ENCODE assay signal across 8 mouse cellular contexts in genomic region chr9:62364216-62364615, GRCm38 (mm10). TPM values are rescaled to one million over a fixed set of nuclear protein-coding genes. Genes with fewer than 3 reads are reported as not detected.
DNase-seq lines count a peak whose midpoint lies in the region; ATAC-seq and TF ChIP-seq lines count a peak whose summit lies in the region.

No protein-coding gene starts in this region.

- peak overlapping the region; percentile 63 for H3K4me2 ChIP-seq in heart, embryonic 15.5 days
- peak overlapping the region; percentile 50 for H3K4me2 ChIP-seq in embryonic facial prominence, embryonic 11.5 days (ENCODE audit: low read depth, low read length)
- peak overlapping the region; percentile 69 for H3K4me2 ChIP-seq in hindbrain, embryonic 14.5 days (replicated peaks)
- H3K4me2 ChIP-seq in midbrain, embryonic 13.5 days (replicated peaks): peak overlapping the region; percentile 66

- no peaks in the 10 kb centered on the region for H3K36me3 ChIP-seq in heart, embryonic 15.5 days
- no peaks in the 10 kb centered on the region for H3K36me3 ChIP-seq in embryonic facial prominence, embryonic 11.5 days (replicated peaks; ENCODE audit: control insufficient read depth, insufficient read depth, low read depth, low read length)
- H3K36me3 ChIP-seq in hindbrain, embryonic 14.5 days (replicated peaks; ENCODE audit: control insufficient read depth, insufficient read depth): no peaks in the 10 kb centered on the region
- peaks cover 7% of the 10 kb centered on the region; the same call in 1 of the 2 replicates for H3K36me3 ChIP-seq in midbrain, embryonic 13.5 days
- H3K36me3 ChIP-seq in thymus, adult 2 months (ENCODE audit: control insufficient read depth, insufficient read depth, low read length): no peaks in the 10 kb centered on the region

- ATAC-seq in heart, embryonic 15.5 days (replicated peaks; ENCODE audit: insufficient number of reproducible peaks, insufficient read depth, low FRiP score, low read depth): no peak
- no peak for ATAC-seq in embryonic facial prominence, embryonic 11.5 days (replicated peaks; ENCODE audit: insufficient number of reproducible peaks, low FRiP score, low TSS enrichment, low read depth)
- ATAC-seq in hindbrain, embryonic 14.5 days (ENCODE audit: low FRiP score): no peak
- ATAC-seq in midbrain, embryonic 13.5 days: no peak

- H3K4me1 ChIP-seq in heart, embryonic 15.5 days (replicated peaks): peaks cover 100% of the 10 kb centered on the region
- peaks cover 16% of the 10 kb centered on the region for H3K4me1 ChIP-seq in embryonic facial prominence, embryonic 11.5 days (ENCODE audit: control insufficient read depth, insufficient read depth, low read length)
- H3K4me1 ChIP-seq in hindbrain, embryonic 14.5 days (replicated peaks; ENCODE audit: control insufficient read depth, insufficient read depth, low read length): peaks cover 55% of the 10 kb centered on the region
- peaks cover 82% of the 10 kb centered on the region for H3K4me1 ChIP-seq in midbrain, embryonic 13.5 days (replicated peaks)
- peaks cover 52% of the 10 kb centered on the region for H3K4me1 ChIP-seq in thymus, adult 2 months (replicated peaks; ENCODE audit: control insufficient read depth, insufficient read depth, low read length)
- peaks cover 70% of the 10 kb centered on the region for H3K4me1 ChIP-seq in cerebellum, adult 2 months (ENCODE audit: control insufficient read depth, insufficient read depth, low read length)

- H3K4me3 ChIP-seq in heart, embryonic 15.5 days: peak overlapping the region; percentile 26; the same call in 1 of the 2 replicates
- H3K4me3 ChIP-seq in embryonic facial prominence, embryonic 11.5 days (ENCODE audit: low read depth, low read length): no peak overlapping the region
- peak overlapping the region; percentile 30 for H3K4me3 ChIP-seq in hindbrain, embryonic 14.5 days (replicated peaks; ENCODE audit: low read length)
- peak overlapping the region; percentile 37; the same call in 1 of the 2 replicates for H3K4me3 ChIP-seq in midbrain, embryonic 13.5 days (replicated peaks)
- no peak overlapping the region for H3K4me3 ChIP-seq in thymus, adult 2 months (ENCODE audit: control insufficient read depth, insufficient read depth, low read length)
- H3K4me3 ChIP-seq in cerebellum, adult 2 months (replicated peaks; ENCODE audit: insufficient read depth, low read depth, low read length): no peak overlapping the region

- H3K27me3 ChIP-seq in heart, embryonic 15.5 days: no peaks in the 10 kb centered on the region
- H3K27me3 ChIP-seq in embryonic facial prominence, embryonic 11.5 days (ENCODE audit: control insufficient read depth, insufficient read depth, low read length): no peaks in the 10 kb centered on the region
- no peaks in the 10 kb centered on the region for H3K27me3 ChIP-seq in hindbrain, embryonic 14.5 days (ENCODE audit: control insufficient read depth, insufficient read depth, low read length)
- no peaks in the 10 kb centered on the region for H3K27me3 ChIP-seq in midbrain, embryonic 13.5 days
- H3K27me3 ChIP-seq in thymus, adult 2 months (ENCODE audit: control insufficient read depth, insufficient read depth, low read length): no peaks in the 10 kb centered on the region
- H3K27me3 ChIP-seq in cerebellum, adult 2 months (ENCODE audit: control insufficient read depth, insufficient read depth, low read length): no peaks in the 10 kb centered on the region

- H3K9ac ChIP-seq in heart, embryonic 15.5 days: peak overlapping the region; percentile 46; the same call in 1 of the 2 replicates
- H3K9ac ChIP-seq in embryonic facial prominence, embryonic 11.5 days (replicated peaks; ENCODE audit: low read length): peak overlapping the region; percentile 48; the same call in 1 of the 2 replicates
- H3K9ac ChIP-seq in hindbrain, embryonic 14.5 days: peak overlapping the region; percentile 65
- H3K9ac ChIP-seq in midbrain, embryonic 13.5 days (replicated peaks): peak overlapping the region; percentile 64

- WGBS in heart, embryonic 15.5 days: 44% methylated on average over 3 of the region's 6 CpGs
- 14% methylated on average over 5 of the region's 6 CpGs for WGBS in embryonic facial prominence, embryonic 11.5 days
- WGBS in hindbrain, embryonic 14.5 days: 7% methylated on average over 6 of the region's 6 CpGs
- 4% methylated on average over 6 of the region's 6 CpGs for WGBS in midbrain, embryonic 13.5 days
- WGBS in thymus, adult 2 months: 68% methylated on average over 6 of the region's 6 CpGs
- 7% methylated on average over 6 of the region's 6 CpGs for WGBS in cerebellum, adult 2 months

- no peaks in the 10 kb centered on the region for H3K9me3 ChIP-seq in heart, embryonic 15.5 days (replicated peaks)
- no peaks in the 10 kb centered on the region for H3K9me3 ChIP-seq in embryonic facial prominence, embryonic 11.5 days (replicated peaks; ENCODE audit: control insufficient read depth, low read length)
- no peaks in the 10 kb centered on the region for H3K9me3 ChIP-seq in hindbrain, embryonic 14.5 days (ENCODE audit: control insufficient read depth, low read length)
- no peaks in the 10 kb centered on the region for H3K9me3 ChIP-seq in midbrain, embryonic 13.5 days

- no peak for DNase-seq in heart, postnatal 14 days
- DNase-seq in embryonic facial prominence, embryonic 11.5 days (ENCODE audit: low spot score): no peak
- DNase-seq in hindbrain, embryonic 14.5 days (ENCODE audit: low spot score): no peak
- DNase-seq in thymus, adult 2 months: no peak
- DNase-seq in cerebellum, adult 2 months: no peak
- DNase-seq in layer of hippocampus, adult 9-10 months (ENCODE audit: low spot score): no peak

- no peak for TF ChIP-seq CTCF in thymus, adult 2 months (IDR thresholded peaks at IDR 0.05; ENCODE audit: borderline replicate concordance, control insufficient read depth, extremely low read depth, insufficient read depth, low read length, poor library complexity)
- TF ChIP-seq CTCF in cerebellum, adult 2 months (IDR thresholded peaks at IDR 0.05; ENCODE audit: borderline replicate concordance, insufficient read depth, low read depth, low read length): no peak

- intact Hi-C loops in heart, postnatal 14 days (cut with DNase I): no loop called here

- H3K27ac ChIP-seq in heart, embryonic 15.5 days: peak overlapping the region; percentile 49; the same call in 1 of the 2 replicates
- H3K27ac ChIP-seq in embryonic facial prominence, embryonic 11.5 days (replicated peaks; ENCODE audit: low read depth, low read length): no peak overlapping the region
- H3K27ac ChIP-seq in hindbrain, embryonic 14.5 days: peak overlapping the region; percentile 76
- peak overlapping the region; percentile 77 for H3K27ac ChIP-seq in midbrain, embryonic 13.5 days
- no peak overlapping the region for H3K27ac ChIP-seq in thymus, adult 2 months (ENCODE audit: control insufficient read depth, insufficient read depth, low read length)
- H3K27ac ChIP-seq in cerebellum, adult 2 months (ENCODE audit: insufficient read depth, low read length): no peak overlapping the region

- no peak for TF ChIP-seq POLR2A in thymus, adult 2 months (IDR thresholded peaks at IDR 0.05; ENCODE audit: control insufficient read depth, extremely low read depth, insufficient read depth, low read length, poor library complexity)
- no peak for TF ChIP-seq POLR2A in cerebellum, adult 2 months (IDR thresholded peaks at IDR 0.05; ENCODE audit: borderline replicate concordance, insufficient read depth, low read length)

RNA-seq across cellular contexts. Expression of gene Anp32a, which starts 23.1 kb away (rescaled TPM):
- 128 and 176 TPM in 2 replicates for polyA plus RNA-seq in heart, embryonic 15.5 days (2015; fragmentation: Nextera tagmentation; extraction: Ambion mirVana)
- total RNA-seq in heart, postnatal 14 days (2021): 100 to 1,000 TPM; 184 to 205 TPM
- 221 and 228 TPM in 2 replicates for polyA plus RNA-seq in embryonic facial prominence, embryonic 11.5 days (2014; fragmentation: Nextera tagmentation; extraction: Ambion mirVana)
- polyA plus RNA-seq in hindbrain, embryonic 14.5 days (2014; fragmentation: Nextera tagmentation; extraction: Ambion mirVana): 73.0 and 85.4 TPM in 2 replicates
- 149 and 175 TPM in 2 replicates for polyA plus RNA-seq in midbrain, embryonic 13.5 days (2015; fragmentation: Nextera tagmentation; extraction: Ambion mirVana)
- 37.4 and 38.0 TPM in 2 replicates for polyA plus RNA-seq in thymus, adult 2 months (2012; rRNA removed)
- 421 and 445 TPM in 2 replicates for polyA plus RNA-seq in cerebellum, adult 2 months (2012; rRNA removed)

Comparison
In these comparisons a context has a peak if more than half of its experiments do, and no peak if none do; other contexts are left out.
1. H3K27ac ChIP-seq: peak in heart, embryonic 15.5 days (single experiment), hindbrain, embryonic 14.5 days (single experiment) and midbrain, embryonic 13.5 days (single experiment); none in embryonic facial prominence, embryonic 11.5 days (single experiment), thymus, adult 2 months (single experiment) and cerebellum, adult 2 months (single experiment).
2. H3K4me3 ChIP-seq: peak in heart, embryonic 15.5 days (single experiment), hindbrain, embryonic 14.5 days (single experiment) and midbrain, embryonic 13.5 days (single experiment); none in embryonic facial prominence, embryonic 11.5 days (single experiment), thymus, adult 2 months (single experiment) and cerebellum, adult 2 months (single experiment).
3. Peak in every context shown above with its lines, with median percentiles within 50 percentile points of each other: H3K4me2 ChIP-seq and H3K9ac ChIP-seq.